Mouse (Mus musculus): ENCODE measurements around the gene Nedd8. TPM values are rescaled to one million over a fixed set of nuclear protein-coding genes. Genes with fewer than 3 reads are reported as not detected.

Nedd8 gene
- polyA plus RNA-seq, 2 experiments, result 168 to 286 TPM

DNA sequence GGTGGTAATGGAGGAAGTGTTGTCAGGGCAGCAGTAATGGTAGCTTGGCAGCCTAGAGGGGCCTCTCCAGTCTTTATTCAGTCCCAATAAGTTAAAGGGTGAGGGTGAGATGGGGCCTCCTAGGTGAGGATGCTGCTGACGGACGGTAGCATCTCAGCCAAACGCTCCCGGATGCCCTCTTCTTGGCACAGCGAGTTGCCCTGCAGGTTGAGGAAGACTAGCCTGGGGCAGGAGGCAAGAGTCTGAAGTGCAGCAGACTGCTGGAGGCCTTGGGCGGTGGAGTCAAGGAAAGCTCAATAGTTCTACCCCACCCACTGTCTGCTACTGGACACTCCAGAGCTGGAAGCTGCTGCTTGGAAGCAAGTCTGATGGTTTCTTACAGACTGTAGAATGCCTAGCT lies 44.3 kb upstream of the Nedd8 start:
- 83% methylated on average over 6 of the region's 6 CpGs for WGBS (ENCODE audit: insufficient replicate concordance)
- Histone ChIP-seq H3K9me3 (ENCODE audit: control insufficient read depth, low read length) (no peaks in the 10 kb centered on the region), H3K27ac (no peak overlapping the region), H3K4me1 (replicated peaks; ENCODE audit: control insufficient read depth in 2 of 2, insufficient read depth in 2 of 2, low read length in 1 of 2) (peaks cover under 1 to 4% of the 10 kb centered on the region in 2 experiments; a peak in 2 of 4 replicates), H3K4me3 (ENCODE audit: insufficient read depth in 1 of 2, low read depth in 2 of 2, low read length in 2 of 2) (no peak overlapping the region), H3K36me3 (replicated peaks; ENCODE audit: control insufficient read depth, insufficient read depth, low read depth) (no peaks in the 10 kb centered on the region), H3K4me2 (ENCODE audit: low read depth) (no peak overlapping the region), H3K9ac (replicated peaks) (no peak overlapping the region), H3K27me3 (ENCODE audit: control insufficient read depth, insufficient read depth, low read length) (no peaks in the 10 kb centered on the region)
- DNase-seq (ENCODE audit: low read depth in 3 of 3, low spot score in 3 of 3) (no peak), ATAC-seq (ENCODE audit: insufficient read depth) (no peak)
- TF ChIP-seq EP300 (IDR thresholded peaks at IDR 0.05; ENCODE audit: low read depth) (no peak), CTCF (IDR thresholded peaks at IDR 0.05; ENCODE audit: low read depth) (no peak)

DNA sequence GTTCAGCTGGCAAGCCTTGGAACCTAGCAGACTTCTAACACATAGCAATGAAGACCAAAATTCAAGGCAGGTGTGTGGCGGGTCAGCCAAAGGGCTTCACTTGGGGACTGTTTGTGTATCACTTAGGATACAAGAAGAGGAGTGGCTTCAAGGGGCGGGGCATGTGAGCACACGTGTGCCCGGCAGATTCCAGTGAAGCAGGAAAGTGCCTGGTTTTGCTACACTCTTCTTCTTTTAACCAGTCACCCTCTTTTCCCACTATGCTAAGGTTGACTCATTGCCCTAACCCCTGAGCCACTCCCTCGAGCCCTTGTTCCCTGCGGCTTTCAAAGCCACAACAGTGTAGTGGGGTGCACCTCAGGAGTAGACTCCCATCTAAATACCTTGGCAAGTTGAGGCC lies 43.0 kb upstream of the Nedd8 start:
- DNase-seq (ENCODE audit: low read depth in 3 of 3, low spot score in 3 of 3) (no peak), ATAC-seq (ENCODE audit: insufficient read depth) (no peak)
- no peaks in the 10 kb centered on the region for H3K9me3 ChIP-seq (ENCODE audit: control insufficient read depth, low read length)
- no peak overlapping the region for H3K9ac ChIP-seq (replicated peaks)
- H3K4me3 ChIP-seq (ENCODE audit: insufficient read depth in 1 of 2, low read depth in 2 of 2, low read length in 2 of 2), result no peak overlapping the region
- no peaks in the 10 kb centered on the region for H3K27me3 ChIP-seq (ENCODE audit: control insufficient read depth, insufficient read depth, low read length)
- H3K4me2 ChIP-seq (ENCODE audit: low read depth), result no peak overlapping the region
- no peak overlapping the region for H3K27ac ChIP-seq
- 0 out of 4 replicates have a peak, but pooled peaks cover 0 to 4% of the 10 kb centered on the region in 2 experiments for H3K4me1 ChIP-seq (replicated peaks; ENCODE audit: control insufficient read depth in 2 of 2, insufficient read depth in 2 of 2, low read length in 1 of 2)
- no peak for TF ChIP-seq EP300 (IDR thresholded peaks at IDR 0.05; ENCODE audit: low read depth)
- no peak for TF ChIP-seq CTCF (IDR thresholded peaks at IDR 0.05; ENCODE audit: low read depth)
- H3K36me3 ChIP-seq (replicated peaks; ENCODE audit: control insufficient read depth, insufficient read depth, low read depth), result no peaks in the 10 kb centered on the region
- 34% methylated on average over 6 of the region's 6 CpGs for WGBS (ENCODE audit: insufficient replicate concordance)

GRCm38 (mm10) chr14:55713729-55714122 lies 41.8 kb upstream of the Nedd8 start, which contains the start of gene Tgm1:
Tgm1 (minus strand) TSS chr14:55713926.
- ATAC-seq (ENCODE audit: insufficient read depth) (no peak), DNase-seq (ENCODE audit: low read depth in 3 of 3, low spot score in 3 of 3) (no peak)
- Histone ChIP-seq H3K27ac (no peak within 1 kb of the TSS), H3K4me2 (ENCODE audit: low read depth) (peak within 1 kb of the TSS; percentile 58), H3K36me3 (replicated peaks; ENCODE audit: control insufficient read depth, insufficient read depth, low read depth) (no peaks in the 10 kb centered on the region), H3K27me3 (ENCODE audit: control insufficient read depth, insufficient read depth, low read length) (no peaks in the 10 kb centered on the region), H3K9ac (replicated peaks) (no peak within 1 kb of the TSS; the same call in 1 of the 2 replicates), H3K4me3 (ENCODE audit: insufficient read depth in 1 of 2, low read depth in 2 of 2, low read length in 2 of 2) (peak within 1 kb of the TSS; percentile 4 to 45; a peak in 3 of 4 replicates), H3K9me3 (ENCODE audit: control insufficient read depth, low read length) (no peaks in the 10 kb centered on the region), H3K4me1 (replicated peaks; ENCODE audit: control insufficient read depth in 2 of 2, insufficient read depth in 2 of 2, low read length in 1 of 2) (0 out of 4 replicates have a peak, but pooled peaks cover 0 to 4% of the 10 kb centered on the region in 2 experiments)
- TF ChIP-seq CTCF (IDR thresholded peaks at IDR 0.05; ENCODE audit: low read depth) (no peak), EP300 (IDR thresholded peaks at IDR 0.05; ENCODE audit: low read depth) (no peak)
- 23% methylated on average over 4 of the region's 4 CpGs for WGBS (ENCODE audit: insufficient replicate concordance)

DNA sequence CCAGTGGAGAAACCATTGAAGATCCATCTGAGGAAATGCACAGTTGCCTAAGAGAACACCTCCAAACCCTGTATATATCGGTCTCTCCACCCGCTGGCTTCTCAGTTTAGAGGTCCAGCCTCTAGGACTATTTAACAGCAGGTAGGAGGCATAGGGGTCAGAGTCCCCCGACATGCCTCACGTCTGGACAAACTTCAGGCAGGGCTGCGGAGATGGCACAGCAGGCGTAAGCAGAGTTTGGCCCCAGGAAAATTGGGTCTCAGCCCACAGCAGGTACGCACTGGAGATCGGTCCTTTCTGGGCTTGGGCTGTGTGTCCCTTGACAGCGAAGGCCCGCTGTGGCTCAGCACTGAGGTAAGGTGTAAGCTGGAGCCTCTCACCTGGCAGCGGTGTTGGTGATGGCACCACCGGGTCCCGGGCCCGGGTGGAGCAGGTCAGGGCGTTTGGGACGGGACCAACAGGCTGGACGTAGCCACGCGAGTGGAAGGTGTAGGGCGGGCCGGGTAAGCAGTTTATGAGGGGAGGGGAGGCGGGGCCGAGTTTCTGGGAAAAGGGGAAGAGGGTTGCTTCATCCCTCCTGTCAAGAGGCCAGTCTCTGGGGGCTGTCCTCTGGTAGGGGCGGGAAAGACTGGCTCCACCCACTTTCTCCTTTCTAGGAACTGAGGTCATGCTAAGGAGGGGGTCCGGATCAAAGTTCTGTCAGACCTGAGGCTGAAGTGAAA lies 41.2 kb upstream of the Nedd8 start:
- DNase-seq (ENCODE audit: low read depth in 3 of 3, low spot score in 3 of 3) (no peak), ATAC-seq (ENCODE audit: insufficient read depth) (peak; percentile 34)
- Histone ChIP-seq H3K9me3 (ENCODE audit: control insufficient read depth, low read length) (no peaks in the 10 kb centered on the region), H3K4me2 (ENCODE audit: low read depth) (peak overlapping the region; percentile 58), H3K9ac (replicated peaks) (no peak overlapping the region; the same call in 1 of the 2 replicates), H3K4me3 (ENCODE audit: insufficient read depth in 1 of 2, low read depth in 2 of 2, low read length in 2 of 2) (peak overlapping the region; percentile 4 to 45; a peak in 3 of 4 replicates), H3K27ac (no peak overlapping the region), H3K27me3 (ENCODE audit: control insufficient read depth, insufficient read depth, low read length) (no peaks in the 10 kb centered on the region), H3K36me3 (replicated peaks; ENCODE audit: control insufficient read depth, insufficient read depth, low read depth) (no peaks in the 10 kb centered on the region), H3K4me1 (replicated peaks; ENCODE audit: control insufficient read depth in 2 of 2, insufficient read depth in 2 of 2, low read length in 1 of 2) (0 out of 4 replicates have a peak, but pooled peaks cover 0 to 4% of the 10 kb centered on the region in 2 experiments)
- no peak for TF ChIP-seq EP300 (IDR thresholded peaks at IDR 0.05; ENCODE audit: low read depth)
- no peak for TF ChIP-seq CTCF (IDR thresholded peaks at IDR 0.05; ENCODE audit: low read depth)
- WGBS (ENCODE audit: insufficient replicate concordance), result 14% methylated on average over 25 of the region's 25 CpGs

- DNase-seq (ENCODE audit: low read depth in 3 of 3, low spot score in 3 of 3) (no peak), ATAC-seq (ENCODE audit: insufficient read depth) (no peak)
- Histone ChIP-seq H3K4me3 (ENCODE audit: insufficient read depth in 1 of 2, low read depth in 2 of 2, low read length in 2 of 2) (no peak overlapping the region), H3K36me3 (replicated peaks; ENCODE audit: control insufficient read depth, insufficient read depth, low read depth) (no peaks in the 10 kb centered on the region), H3K4me1 (replicated peaks; ENCODE audit: control insufficient read depth in 2 of 2, insufficient read depth in 2 of 2, low read length in 1 of 2) (peaks cover 0 to 14% of the 10 kb centered on the region in 2 experiments; a peak in 2 of 4 replicates), H3K27ac (no peak overlapping the region), H3K9ac (replicated peaks) (no peak overlapping the region), H3K4me2 (ENCODE audit: low read depth) (no peak overlapping the region), H3K9me3 (ENCODE audit: control insufficient read depth, low read length) (no peaks in the 10 kb centered on the region), H3K27me3 (ENCODE audit: control insufficient read depth, insufficient read depth, low read length) (no peaks in the 10 kb centered on the region)
- WGBS (ENCODE audit: insufficient replicate concordance), result 68% methylated on average over 7 of the region's 7 CpGs
- TF ChIP-seq CTCF (IDR thresholded peaks at IDR 0.05; ENCODE audit: low read depth), result peak; percentile 21
- no peak for TF ChIP-seq EP300 (IDR thresholded peaks at IDR 0.05; ENCODE audit: low read depth)
Observed at GRCm38 (mm10) chr14:55711786-55712185, 39.9 kb upstream of the Nedd8 start.

All from liver, embryonic 14.5 days (tissue).